Mouse (Mus musculus) thymus, postnatal 36 days (tissue): Measurements from ENCODE around the gene Lrch1.

Source experiments
- DNase-seq, 2 experiments: peaks; one replicate each; pipeline ENCODE4 v3.0.0; 2022; ENCODE audit warnings: mixed read lengths in 2 of 2

Gene Lrch1

GRCm38 (mm10) chr14:74946321-74946750 is 1.3 kb downstream of the Lrch1 start:
- peak in 1 of 2 experiments; percentile 60 for DNase-seq

- DNase-seq = peak; percentile 36 to 42
Measured at GRCm38 (mm10) chr14:74945266-74946215, 2.1 kb downstream of the Lrch1 start.

GRCm38 (mm10) chr14:74944128-74944755 is 3.4 kb downstream of the Lrch1 start:
- DNase-seq = no peak

- no peak for DNase-seq
Measured at GRCm38 (mm10) chr14:74943581-74944117, 4.0 kb downstream of the Lrch1 start.

DNA sequence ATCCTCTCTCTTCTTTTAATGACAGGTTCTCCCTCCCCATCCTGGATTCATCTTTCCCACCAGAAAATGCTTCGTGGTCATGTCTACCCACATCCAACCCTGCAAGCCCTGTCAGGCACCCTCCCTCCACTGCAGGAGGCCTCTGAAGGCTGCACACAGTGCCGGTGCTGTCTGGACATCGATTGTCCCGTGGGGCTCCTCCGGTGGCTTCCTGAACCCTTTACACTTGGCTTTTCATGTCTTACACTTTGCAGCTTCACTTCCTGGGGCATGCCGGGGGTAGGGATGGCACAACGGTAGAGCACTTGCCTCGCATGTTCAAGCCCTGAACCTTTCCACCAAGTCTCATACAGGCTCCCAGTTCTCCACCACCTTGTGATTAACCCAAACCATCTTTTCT is 4.7 kb downstream of the Lrch1 start:
- DNase-seq = peak; percentile 35 to 50

- no peak for DNase-seq
Measured at GRCm38 (mm10) chr14:74941591-74941990, 6.1 kb downstream of the Lrch1 start.

GRCm38 (mm10) chr14:74940741-74941140 is 6.9 kb downstream of the Lrch1 start:
- no peak for DNase-seq

DNA sequence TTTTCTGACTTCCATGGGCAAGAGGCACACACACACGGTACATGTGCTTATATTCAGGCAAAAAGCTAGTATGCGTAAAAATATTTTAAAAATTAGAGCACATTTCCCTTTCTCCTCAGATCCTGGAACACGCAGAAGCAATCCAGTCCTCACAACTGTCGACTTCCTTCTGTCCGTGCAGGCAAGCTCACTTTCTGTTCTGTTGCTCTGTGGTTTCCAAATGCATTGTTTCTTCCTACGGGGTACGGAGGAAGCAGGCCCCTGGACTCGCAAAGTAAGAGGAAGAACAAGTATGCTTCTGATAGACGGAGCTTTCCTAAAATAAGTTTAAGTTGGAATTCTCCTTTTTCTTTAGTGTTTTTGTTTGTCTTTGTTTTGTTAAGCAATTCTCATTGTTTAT is 8.3 kb downstream of the Lrch1 start:
- no peak for DNase-seq

DNA sequence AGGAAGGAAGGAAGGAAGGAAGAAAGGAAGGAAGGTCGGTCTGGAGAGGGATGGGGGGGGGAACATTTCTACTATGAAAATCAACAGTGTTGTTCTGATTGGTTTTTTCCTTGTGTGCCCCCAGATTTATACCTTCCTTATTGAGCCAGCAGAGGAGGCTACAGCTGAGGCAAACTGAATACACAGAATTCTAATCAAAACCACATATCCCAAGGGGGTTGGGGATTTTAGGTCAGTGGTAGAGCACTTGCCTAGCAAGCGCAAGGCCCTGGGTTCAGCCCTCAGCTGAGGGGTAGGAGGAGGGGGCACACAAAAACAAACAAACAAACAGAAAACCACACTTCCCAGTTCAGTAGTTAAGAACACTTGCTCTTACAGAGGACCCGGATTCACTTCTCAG is 8.8 kb downstream of the Lrch1 start:
- no peak for DNase-seq

GRCm38 (mm10) chr14:74936557-74937261 is 11.0 kb downstream of the Lrch1 start:
- DNase-seq = no peak

GRCm38 (mm10) chr14:74935111-74935510 is 12.6 kb downstream of the Lrch1 start:
- no peak for DNase-seq

DNA sequence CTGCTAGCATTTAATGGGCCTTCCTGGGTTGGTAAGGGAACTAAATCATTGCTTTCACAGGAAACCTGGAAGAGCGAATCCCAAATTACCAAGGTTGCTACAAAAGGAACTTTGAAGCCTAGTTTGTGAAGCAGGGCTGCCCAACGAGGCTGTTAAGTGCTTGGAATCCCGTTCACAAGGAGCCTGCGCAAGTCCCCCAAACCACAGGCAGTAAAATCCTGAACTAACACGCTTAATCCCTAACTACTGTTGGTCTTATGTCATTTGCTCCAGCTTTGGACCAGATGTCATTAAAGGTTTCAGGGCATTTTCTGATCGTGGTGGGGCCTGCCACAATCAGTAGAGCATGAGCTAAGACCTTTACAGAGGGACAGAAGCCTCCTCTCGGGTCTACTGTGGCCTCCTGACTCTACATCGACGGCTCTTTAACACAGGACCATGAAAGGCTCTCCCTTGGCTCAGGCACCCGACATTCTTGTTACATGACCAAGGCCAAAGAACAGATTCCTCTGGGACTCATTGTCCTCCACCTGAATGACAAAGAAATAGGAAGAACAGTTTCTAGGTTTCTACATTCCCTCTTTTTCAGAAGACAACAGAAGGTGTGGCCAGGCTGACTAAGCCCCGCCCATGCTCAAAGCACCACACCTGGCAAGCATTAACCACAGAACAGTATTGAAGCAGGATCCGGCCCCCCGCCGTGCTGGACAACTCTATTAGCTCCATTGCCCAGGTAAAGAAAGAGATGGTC is 13.5 kb downstream of the Lrch1 start:
- DNase-seq = no peak

- DNase-seq = no peak
Measured at GRCm38 (mm10) chr14:74929739-74930138, 17.9 kb downstream of the Lrch1 start.

DNA sequence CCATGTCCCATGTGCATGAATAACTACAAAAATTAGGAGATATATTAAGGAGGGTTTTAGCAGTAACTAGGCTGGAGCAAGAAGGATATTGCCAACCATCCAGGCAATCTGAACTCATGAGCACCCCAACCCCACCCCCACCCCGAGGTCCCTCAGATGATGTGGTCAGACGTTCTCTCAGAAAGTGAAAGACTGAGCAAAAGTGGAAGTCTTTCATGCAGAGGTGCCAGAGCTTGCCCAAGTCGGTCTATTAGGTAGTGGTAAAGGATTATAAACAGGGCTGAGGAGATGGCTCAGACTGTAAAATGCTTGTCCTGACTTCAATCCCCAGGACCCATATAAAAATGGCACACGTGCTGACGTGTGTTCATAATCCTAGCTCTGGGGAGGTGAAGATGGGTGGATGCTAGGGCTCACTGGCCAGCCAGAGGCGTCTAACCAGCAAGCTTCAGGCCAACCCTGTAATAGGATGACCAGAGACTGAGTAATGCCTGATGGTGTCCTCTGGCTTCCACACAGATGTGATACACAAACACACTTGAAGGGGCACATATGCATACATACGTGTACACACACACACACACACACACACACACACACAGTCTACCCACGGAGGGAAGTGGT is 18.8 kb downstream of the Lrch1 start:
- no peak for DNase-seq

DNA sequence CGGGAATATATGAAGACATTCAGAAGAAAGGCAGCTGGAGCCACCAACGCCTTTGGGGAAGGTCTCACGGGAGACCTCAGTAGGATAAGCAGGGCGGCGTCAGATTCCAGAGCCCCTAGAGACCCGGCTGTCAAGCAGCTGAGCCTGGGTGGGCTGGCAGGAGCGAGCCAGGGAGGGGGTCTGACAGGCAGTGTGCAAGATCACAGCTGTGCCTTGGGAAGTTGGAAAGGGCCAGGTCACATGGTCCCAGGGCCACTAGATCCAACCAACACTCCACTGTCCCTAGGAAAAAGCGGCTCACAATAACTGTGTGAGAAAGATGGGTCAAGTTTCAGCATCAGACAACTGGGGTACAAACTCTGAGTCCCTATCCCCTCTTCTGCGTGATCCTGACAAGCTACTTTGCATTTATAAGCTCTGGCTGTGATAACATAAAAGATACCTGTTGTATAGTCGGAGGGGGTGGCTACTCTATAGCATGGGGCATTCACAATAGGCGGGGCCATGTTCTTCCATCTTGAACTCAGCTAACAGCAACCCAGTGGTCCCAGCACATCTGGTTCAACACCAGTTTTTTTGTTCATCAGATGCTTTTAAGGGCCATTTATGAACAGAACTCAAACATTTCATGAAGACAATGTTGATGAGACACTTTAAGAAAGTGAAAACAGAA is 20.6 kb downstream of the Lrch1 start:
- DNase-seq = no peak

DNA sequence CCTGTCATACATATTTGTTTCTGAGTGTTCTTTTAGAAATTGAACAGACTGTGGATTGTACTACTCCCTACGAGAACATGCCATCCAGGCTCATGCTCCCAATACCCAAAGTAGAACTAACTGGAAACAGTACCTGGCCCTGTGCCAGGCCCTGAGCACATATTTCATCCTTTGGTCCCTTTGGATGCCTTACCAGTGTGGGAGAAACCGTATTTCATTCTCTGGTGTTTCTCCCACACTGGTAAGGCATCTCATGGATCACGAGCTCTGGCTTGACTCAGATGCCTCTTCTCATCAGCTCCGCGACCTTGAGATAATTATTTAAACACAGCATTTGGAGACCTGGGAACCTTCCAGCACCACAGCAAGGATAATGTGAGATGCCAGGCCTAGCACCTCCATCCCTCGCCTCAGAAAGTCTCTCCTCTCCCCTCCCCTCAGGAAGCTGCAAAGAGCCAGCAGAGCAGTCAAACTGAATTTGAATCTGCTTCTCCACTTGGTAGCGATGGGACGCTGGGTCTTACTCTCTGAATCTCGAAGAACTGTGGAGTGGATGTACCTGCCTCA is 21.6 kb downstream of the Lrch1 start:
- DNase-seq = no peak

GRCm38 (mm10) chr14:74924521-74924920 is 23.2 kb downstream of the Lrch1 start:
- no peak for DNase-seq

DNA sequence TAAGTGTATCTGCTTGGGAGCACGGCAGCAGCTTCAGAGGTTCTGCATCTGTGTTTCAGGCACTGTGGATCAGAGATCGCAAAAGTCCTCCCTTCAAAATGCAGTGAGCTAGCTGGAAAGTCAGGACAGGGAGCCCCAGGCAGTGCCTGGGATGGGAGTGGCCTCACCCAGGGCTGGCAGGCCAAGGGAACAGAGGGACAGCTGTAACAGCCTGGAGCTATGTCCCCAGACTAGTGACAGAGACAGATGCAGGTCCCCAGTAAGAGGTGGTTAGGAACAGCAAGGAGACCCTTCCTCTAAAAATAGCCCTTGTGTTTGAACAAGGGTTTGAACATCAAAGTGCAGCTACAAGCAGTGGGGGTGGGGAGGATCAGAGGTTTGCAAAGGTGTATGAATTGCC is 23.6 kb downstream of the Lrch1 start:
- no peak for DNase-seq

- DNase-seq = peak; percentile 69 to 86
Measured at GRCm38 (mm10) chr14:74922039-74922736, 25.5 kb downstream of the Lrch1 start.

- DNase-seq = no peak
Measured at GRCm38 (mm10) chr14:74921471-74921870, 26.2 kb downstream of the Lrch1 start.
